Mouse (Mus musculus): ENCODE measurements at regions not wholly inside any gene's neighbourhood (a gene's known extent, or its start where the extent isn't known, plus 50 kb on each side); places are given as distances from the start of the nearest gene placed in this dataset.

GRCm38 (mm10) chr4:131587536-131587935 lies 250.6 kb downstream of the Ptpru start:
- no peak for ATAC-seq (replicated peaks in 1 of 2; ENCODE audit: insufficient read depth in 1 of 2, low FRiP score in 2 of 2, low TSS enrichment in 1 of 2, low read depth in 1 of 2, poor library complexity in 2 of 2, severe bottlenecking in 2 of 2)

GRCm38 (mm10) chr4:131590136-131590535 lies 248.0 kb downstream of the Ptpru start:
- ATAC-seq (replicated peaks in 1 of 2; ENCODE audit: insufficient read depth in 1 of 2, low FRiP score in 2 of 2, low TSS enrichment in 1 of 2, low read depth in 1 of 2, poor library complexity in 2 of 2, severe bottlenecking in 2 of 2) = no peak

- ATAC-seq (replicated peaks in 1 of 2; ENCODE audit: insufficient read depth in 1 of 2, low FRiP score in 2 of 2, low TSS enrichment in 1 of 2, low read depth in 1 of 2, poor library complexity in 2 of 2, severe bottlenecking in 2 of 2) = no peak
These were observed 246.6 kb downstream of the Ptpru start for GRCm38 (mm10) chr4:131591456-131591855.

- no peak for ATAC-seq (replicated peaks in 1 of 2; ENCODE audit: insufficient read depth in 1 of 2, low FRiP score in 2 of 2, low TSS enrichment in 1 of 2, low read depth in 1 of 2, poor library complexity in 2 of 2, severe bottlenecking in 2 of 2)
These were observed 240.1 kb downstream of the Ptpru start for GRCm38 (mm10) chr4:131597996-131598395.

- ATAC-seq (replicated peaks in 1 of 2; ENCODE audit: insufficient read depth in 1 of 2, low FRiP score in 2 of 2, low TSS enrichment in 1 of 2, low read depth in 1 of 2, poor library complexity in 2 of 2, severe bottlenecking in 2 of 2) = no peak
These were observed 223.7 kb downstream of the Ptpru start for GRCm38 (mm10) chr4:131614434-131614833.

- ATAC-seq (replicated peaks in 1 of 2; ENCODE audit: insufficient read depth in 1 of 2, low FRiP score in 2 of 2, low TSS enrichment in 1 of 2, low read depth in 1 of 2, poor library complexity in 2 of 2, severe bottlenecking in 2 of 2) = no peak
These were observed 222.5 kb downstream of the Ptpru start for GRCm38 (mm10) chr4:131615587-131615986.

GRCm38 (mm10) chr4:131638105-131638504 lies 200.0 kb downstream of the Ptpru start:
- no peak for ATAC-seq (replicated peaks in 1 of 2; ENCODE audit: insufficient read depth in 1 of 2, low FRiP score in 2 of 2, low TSS enrichment in 1 of 2, low read depth in 1 of 2, poor library complexity in 2 of 2, severe bottlenecking in 2 of 2)

- ATAC-seq (replicated peaks in 1 of 2; ENCODE audit: insufficient read depth in 1 of 2, low FRiP score in 2 of 2, low TSS enrichment in 1 of 2, low read depth in 1 of 2, poor library complexity in 2 of 2, severe bottlenecking in 2 of 2) = no peak
These were observed 182.1 kb downstream of the Ptpru start for GRCm38 (mm10) chr4:131656034-131656433.

- ATAC-seq (replicated peaks in 1 of 2; ENCODE audit: insufficient read depth in 1 of 2, low FRiP score in 2 of 2, low TSS enrichment in 1 of 2, low read depth in 1 of 2, poor library complexity in 2 of 2, severe bottlenecking in 2 of 2) = no peak
These were observed 180.2 kb downstream of the Ptpru start for GRCm38 (mm10) chr4:131657922-131658321.

GRCm38 (mm10) chr4:131660931-131661330 lies 177.2 kb downstream of the Ptpru start:
- no peak for ATAC-seq (replicated peaks in 1 of 2; ENCODE audit: insufficient read depth in 1 of 2, low FRiP score in 2 of 2, low TSS enrichment in 1 of 2, low read depth in 1 of 2, poor library complexity in 2 of 2, severe bottlenecking in 2 of 2)

GRCm38 (mm10) chr4:131671784-131672515 lies 166.1 kb downstream of the Ptpru start:
- ATAC-seq (replicated peaks in 1 of 2; ENCODE audit: insufficient read depth in 1 of 2, low FRiP score in 2 of 2, low TSS enrichment in 1 of 2, low read depth in 1 of 2, poor library complexity in 2 of 2, severe bottlenecking in 2 of 2) = no peak

GRCm38 (mm10) chr4:131677966-131678365 lies 160.1 kb downstream of the Ptpru start:
- no peak for ATAC-seq (replicated peaks in 1 of 2; ENCODE audit: insufficient read depth in 1 of 2, low FRiP score in 2 of 2, low TSS enrichment in 1 of 2, low read depth in 1 of 2, poor library complexity in 2 of 2, severe bottlenecking in 2 of 2)

- no peak for ATAC-seq (replicated peaks in 1 of 2; ENCODE audit: insufficient read depth in 1 of 2, low FRiP score in 2 of 2, low TSS enrichment in 1 of 2, low read depth in 1 of 2, poor library complexity in 2 of 2, severe bottlenecking in 2 of 2)
These were observed 154.9 kb downstream of the Ptpru start for GRCm38 (mm10) chr4:131683176-131683575.

GRCm38 (mm10) chr4:131685544-131685943 lies 152.5 kb downstream of the Ptpru start:
- ATAC-seq (replicated peaks in 1 of 2; ENCODE audit: insufficient read depth in 1 of 2, low FRiP score in 2 of 2, low TSS enrichment in 1 of 2, low read depth in 1 of 2, poor library complexity in 2 of 2, severe bottlenecking in 2 of 2) = no peak

GRCm38 (mm10) chr4:131694232-131694631 lies 143.9 kb downstream of the Ptpru start:
- ATAC-seq (replicated peaks in 1 of 2; ENCODE audit: insufficient read depth in 1 of 2, low FRiP score in 2 of 2, low TSS enrichment in 1 of 2, low read depth in 1 of 2, poor library complexity in 2 of 2, severe bottlenecking in 2 of 2) = no peak

- ATAC-seq (replicated peaks in 1 of 2; ENCODE audit: insufficient read depth in 1 of 2, low FRiP score in 2 of 2, low TSS enrichment in 1 of 2, low read depth in 1 of 2, poor library complexity in 2 of 2, severe bottlenecking in 2 of 2) = no peak
These were observed 141.9 kb downstream of the Ptpru start for GRCm38 (mm10) chr4:131695941-131696912.
